Mouse (Mus musculus): ENCODE data around the gene Slc43a1. TPM values are rescaled to one million over a fixed set of nuclear protein-coding genes. Genes with fewer than 3 reads are reported as not detected.

Slc43a1 gene
- polyA plus RNA-seq, 2 experiments = 18.5 to 25.8 TPM

- H3K27me3 ChIP-seq (ENCODE audit: control insufficient read depth, insufficient read depth, low read length) = peaks cover 93% of the 10 kb centered on the region
- H3K27ac ChIP-seq (replicated peaks; ENCODE audit: low read depth, low read length) = no peak overlapping the region
- H3K36me3 ChIP-seq (ENCODE audit: control insufficient read depth, insufficient read depth, low read length) = no peaks in the 10 kb centered on the region
- no peaks in the 10 kb centered on the region for H3K9me3 ChIP-seq (ENCODE audit: control insufficient read depth, low read length)
- H3K4me2 ChIP-seq (replicated peaks; ENCODE audit: low read depth, low read length, severe bottlenecking) = no peak overlapping the region
- H3K4me1 ChIP-seq (ENCODE audit: control insufficient read depth, insufficient read depth, low read length) = peaks cover 8% of the 10 kb centered on the region
- ATAC-seq (ENCODE audit: low FRiP score, low read depth) = no peak
- DNase-seq (ENCODE audit: low spot score) = no peak
- no peak for TF ChIP-seq POLR2A (IDR thresholded peaks at IDR 0.05; ENCODE audit: borderline replicate concordance, extremely low read depth, insufficient read depth, insufficient read length)
- no peak overlapping the region for H3K9ac ChIP-seq (ENCODE audit: low read depth, low read length, severe bottlenecking)
- no peak overlapping the region for H3K4me3 ChIP-seq (replicated peaks; ENCODE audit: low read length)
- 48% methylated on average over 4 of the region's 4 CpGs for WGBS
Observed at GRCm38 (mm10) chr2:84884611-84885010, 46.0 kb downstream of the Slc43a1 start.

- peaks cover 9% of the 10 kb centered on the region for H3K4me1 ChIP-seq (ENCODE audit: control insufficient read depth, insufficient read depth, low read length)
- 0 out of 2 replicates have a peak overlapping the region, but pooled peaks have one; percentile 0 for H3K4me3 ChIP-seq (replicated peaks; ENCODE audit: low read length)
- no peak for TF ChIP-seq POLR2A (IDR thresholded peaks at IDR 0.05; ENCODE audit: borderline replicate concordance, extremely low read depth, insufficient read depth, insufficient read length)
- ATAC-seq (ENCODE audit: low FRiP score, low read depth) (no peak), DNase-seq (ENCODE audit: low spot score) (no peak)
- H3K4me2 ChIP-seq (replicated peaks; ENCODE audit: low read depth, low read length, severe bottlenecking) = peak overlapping the region; percentile 85; the same call in 1 of the 2 replicates
- H3K9ac ChIP-seq (ENCODE audit: low read depth, low read length, severe bottlenecking) = no peak overlapping the region
- no peaks in the 10 kb centered on the region for H3K36me3 ChIP-seq (ENCODE audit: control insufficient read depth, insufficient read depth, low read length)
- H3K27me3 ChIP-seq (ENCODE audit: control insufficient read depth, insufficient read depth, low read length) = peaks cover 93% of the 10 kb centered on the region
- H3K9me3 ChIP-seq (ENCODE audit: control insufficient read depth, low read length) = no peaks in the 10 kb centered on the region
- H3K27ac ChIP-seq (replicated peaks; ENCODE audit: low read depth, low read length) = no peak overlapping the region
- 8% methylated on average over 23 of the region's 23 CpGs for WGBS
Observed at GRCm38 (mm10) chr2:84885084-84886055, 46.7 kb downstream of the Slc43a1 start.

- Histone ChIP-seq H3K4me2 (replicated peaks; ENCODE audit: low read depth, low read length, severe bottlenecking) (peak within 1 kb of the TSS; percentile 85), H3K9ac (ENCODE audit: low read depth, low read length, severe bottlenecking) (peak within 1 kb of the TSS; percentile 44), H3K4me1 (ENCODE audit: control insufficient read depth, insufficient read depth, low read length) (peaks cover 9% of the 10 kb centered on the region), H3K4me3 (replicated peaks; ENCODE audit: low read length) (peak within 1 kb of the TSS; percentile 61), H3K36me3 (ENCODE audit: control insufficient read depth, insufficient read depth, low read length) (no peaks in the 10 kb centered on the region), H3K27me3 (ENCODE audit: control insufficient read depth, insufficient read depth, low read length) (peaks cover 85% of the 10 kb centered on the region), H3K27ac (replicated peaks; ENCODE audit: low read depth, low read length) (no peak within 1 kb of the TSS), H3K9me3 (ENCODE audit: control insufficient read depth, low read length) (no peaks in the 10 kb centered on the region)
- ATAC-seq (ENCODE audit: low FRiP score, low read depth) = no peak
- WGBS = under 1% methylated on average over 16 of the region's 35 CpGs
- no peak for DNase-seq (ENCODE audit: low spot score)
- no peak for TF ChIP-seq POLR2A (IDR thresholded peaks at IDR 0.05; ENCODE audit: borderline replicate concordance, extremely low read depth, insufficient read depth, insufficient read length)
Observed at GRCm38 (mm10) chr2:84886234-84886731, 47.6 kb downstream of the Slc43a1 start, which contains the start of gene Rtn4rl2. TSS of gene Rtn4rl2 (minus strand) at chr2:84886710.

GRCm38 (mm10) chr2:84886821-84887281 lies 48.2 kb downstream of the Slc43a1 start:
- H3K4me1 ChIP-seq (ENCODE audit: control insufficient read depth, insufficient read depth, low read length) = peaks cover 9% of the 10 kb centered on the region
- under 1% methylated on average over 22 of the region's 39 CpGs for WGBS
- ATAC-seq (ENCODE audit: low FRiP score, low read depth) = peak; percentile 59; the same call in 1 of the 2 replicates
- peak overlapping the region; percentile 85 for H3K4me2 ChIP-seq (replicated peaks; ENCODE audit: low read depth, low read length, severe bottlenecking)
- H3K27me3 ChIP-seq (ENCODE audit: control insufficient read depth, insufficient read depth, low read length) = peaks cover 79% of the 10 kb centered on the region
- H3K36me3 ChIP-seq (ENCODE audit: control insufficient read depth, insufficient read depth, low read length) = no peaks in the 10 kb centered on the region
- TF ChIP-seq POLR2A (IDR thresholded peaks at IDR 0.05; ENCODE audit: borderline replicate concordance, extremely low read depth, insufficient read depth, insufficient read length) = no peak
- DNase-seq (ENCODE audit: low spot score) = peak; percentile 59
- peak overlapping the region; percentile 61 for H3K4me3 ChIP-seq (replicated peaks; ENCODE audit: low read length)
- no peak overlapping the region for H3K27ac ChIP-seq (replicated peaks; ENCODE audit: low read depth, low read length)
- no peaks in the 10 kb centered on the region for H3K9me3 ChIP-seq (ENCODE audit: control insufficient read depth, low read length)
- H3K9ac ChIP-seq (ENCODE audit: low read depth, low read length, severe bottlenecking) = peak overlapping the region; percentile 44

Data from limb, embryonic 14.5 days (tissue).